Mouse (Mus musculus): Measurements from ENCODE around the gene Mfsd4a.

- TF ChIP-seq POLR2A (IDR thresholded peaks at IDR 0.05; ENCODE audit: extremely low read depth, insufficient read depth, low read length) (no peak), CTCF (IDR thresholded peaks at IDR 0.05; ENCODE audit: extremely low read depth, insufficient read depth, low read length) (no peak)
Observed at GRCm38 (mm10) chr1:132040201-132040621, 27.7 kb downstream of the Mfsd4a start.
